Mouse (Mus musculus) olfactory bulb, adult 2 months (tissue): ENCODE data around the gene Olfr1280. TPM values are rescaled to one million over a fixed set of nuclear protein-coding genes. Genes with fewer than 3 reads are reported as not detected.
"Not testable (repeated sequence)": the region's sequence is repeated elsewhere in the genome, so short reads cannot be mapped to it uniquely, and the experiment has no call there.

Experiments used
- H3K27ac ChIP-seq: fragments of 200-500 bp; 2 replicates; pipeline ENCODE4 v1.5.1; 2012; ENCODE audit warnings: low read depth, low read length; ENCODE audit not compliant: insufficient read depth
- H3K4me1 ChIP-seq: fragments of 200-500 bp; 2 replicates; pipeline ENCODE4 v1.6.1; 2012; ENCODE audit warnings: low read length; ENCODE audit not compliant: control insufficient read depth, insufficient read depth
- H3K4me3 ChIP-seq: fragments of 200-500 bp; 2 replicates; pipeline ENCODE4 v1.5.1; 2012; ENCODE audit warnings: mild to moderate bottlenecking, low read depth, low read length, moderate library complexity; ENCODE audit not compliant: insufficient read depth
- CTCF ChIP-seq: fragments of 200-500 bp; IDR thresholded peaks from 2 replicates; pipeline ENCODE4 v1.5.1; 2012; ENCODE audit warnings: low read depth, mild to moderate bottlenecking, low read length, moderate library complexity; ENCODE audit not compliant: insufficient read depth
- POLR2A ChIP-seq: fragments of 200-500 bp; IDR thresholded peaks from 2 replicates; pipeline ENCODE4 v1.6.1; 2012; ENCODE audit warnings: mild to moderate bottlenecking, low read depth, low read length, moderate library complexity; ENCODE audit not compliant: insufficient read depth
- WGBS: fragments of 180-500 bp; shearing (Covaris S2); methylation state at CpG from one replicate; pipeline ENCODE4 v1.1.7; 2018; 5-methylcytosine and 5-hydroxymethylcytosine counted together
- polyA plus RNA-seq: library from polyadenylated mRNA; stranded (reverse); fragments of >200 nt; gene quantifications from 2 replicates; pipeline ENCODE4 v1.2.4, GENCODE M21; 2012; ENCODE audit warnings: low replicate concordance; ENCODE audit not compliant: missing spikeins, insufficient read depth, insufficient read length

The Olfr1280 gene
- not detected in 2 replicates for polyA plus RNA-seq

- no peak for TF ChIP-seq CTCF
- TF ChIP-seq POLR2A = no peak
- Histone ChIP-seq H3K4me3 (no peak within 1 kb of the TSS), H3K4me1 (no peaks in the 10 kb centered on the region), H3K27ac (no peak within 1 kb of the TSS)
Observed at GRCm38 (mm10) chr2:111313717-111314116, at the start of gene Olfr1280. Gene Olfr1280, plus strand, starts transcription at chr2:111314017.

DNA sequence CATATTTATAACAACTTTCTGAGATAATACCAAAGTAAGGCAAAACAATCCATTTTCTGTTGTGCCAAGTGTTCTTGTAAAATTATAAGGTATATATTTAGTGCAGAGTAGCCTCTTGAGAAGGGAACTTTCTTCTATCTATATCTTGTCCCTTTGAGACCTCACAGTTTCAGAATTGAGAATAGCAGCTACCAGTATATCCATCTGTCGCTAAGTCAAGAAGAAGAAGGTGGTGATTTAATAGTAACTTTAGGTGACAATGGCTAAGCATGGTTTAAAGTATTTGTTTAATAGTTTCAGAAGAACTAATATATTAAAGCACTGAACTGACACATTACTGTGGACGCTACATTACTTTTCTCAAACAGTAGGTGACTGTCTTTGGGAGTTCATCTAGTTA is 39.8 kb upstream of the Olfr1280 start, which contains the start of gene Olfr1277:
Gene Olfr1277 (minus strand): TSS at position 101 of the 400 bp plus-strand sequence.
- H3K4me1 ChIP-seq = no peaks in the 10 kb centered on the region
- WGBS = 72% methylated on average over 2 of the region's 2 CpGs
- no peak within 1 kb of the TSS for H3K4me3 ChIP-seq
- no peak within 1 kb of the TSS for H3K27ac ChIP-seq
- TF ChIP-seq POLR2A (no peak), CTCF (no peak)

DNA sequence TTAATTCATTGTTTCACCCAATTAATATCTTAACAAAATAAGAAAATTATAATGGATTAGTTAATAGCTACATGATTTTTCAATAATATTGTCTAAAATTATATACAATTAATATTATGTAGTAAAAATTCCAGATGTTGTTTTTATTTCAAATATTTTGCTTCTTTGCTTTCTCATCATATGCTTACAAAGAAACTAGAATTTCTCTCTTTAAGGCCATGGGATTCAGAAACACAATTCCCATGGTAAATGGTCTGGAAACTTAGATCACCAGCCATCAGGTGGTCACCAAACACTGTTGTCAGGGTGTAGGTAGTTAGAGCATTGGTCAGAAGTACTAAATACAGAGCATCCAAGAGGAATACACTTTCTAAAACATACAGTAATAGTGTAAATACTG is 24.0 kb upstream of the Olfr1280 start, which contains the start of gene Olfr1278:
Gene Olfr1278 (plus strand): TSS at position 301 of the 400 bp plus-strand sequence.
- no peak within 1 kb of the TSS for H3K27ac ChIP-seq
- no peak within 1 kb of the TSS for H3K4me3 ChIP-seq
- no peaks in the 10 kb centered on the region for H3K4me1 ChIP-seq
- TF ChIP-seq CTCF = no peak
- no peak for TF ChIP-seq POLR2A

DNA sequence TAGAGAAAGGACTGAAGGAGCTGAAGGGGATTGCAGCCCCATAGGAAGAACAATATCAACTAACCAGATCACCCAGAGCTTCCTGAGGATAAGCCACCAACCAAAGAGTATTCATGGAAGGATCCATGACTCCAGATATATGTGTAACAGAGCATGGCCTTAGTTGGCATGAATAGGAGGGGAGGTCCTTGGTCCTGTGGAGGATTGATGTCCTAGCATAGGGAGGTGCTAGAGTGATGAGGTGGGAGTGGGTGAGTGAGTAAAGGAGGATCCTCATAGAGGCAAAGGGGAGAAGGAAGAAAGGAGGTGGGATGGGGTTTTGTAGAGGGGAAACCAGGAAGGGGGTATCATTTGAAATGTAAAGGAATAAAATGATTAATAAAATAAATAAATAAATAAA is 15.3 kb upstream of the Olfr1280 start:
- no peak overlapping the region for H3K4me3 ChIP-seq
- H3K4me1 ChIP-seq = no peaks in the 10 kb centered on the region
- H3K27ac ChIP-seq = no peak overlapping the region
- no peak for TF ChIP-seq POLR2A
- no peak for TF ChIP-seq CTCF

- no peak within 1 kb of the TSS for H3K4me3 ChIP-seq
Observed at GRCm38 (mm10) chr2:111300374-111300773, 13.4 kb upstream of the Olfr1280 start, which contains the start of gene Olfr1279. Gene Olfr1279, plus strand, starts transcription at chr2:111300635.

DNA sequence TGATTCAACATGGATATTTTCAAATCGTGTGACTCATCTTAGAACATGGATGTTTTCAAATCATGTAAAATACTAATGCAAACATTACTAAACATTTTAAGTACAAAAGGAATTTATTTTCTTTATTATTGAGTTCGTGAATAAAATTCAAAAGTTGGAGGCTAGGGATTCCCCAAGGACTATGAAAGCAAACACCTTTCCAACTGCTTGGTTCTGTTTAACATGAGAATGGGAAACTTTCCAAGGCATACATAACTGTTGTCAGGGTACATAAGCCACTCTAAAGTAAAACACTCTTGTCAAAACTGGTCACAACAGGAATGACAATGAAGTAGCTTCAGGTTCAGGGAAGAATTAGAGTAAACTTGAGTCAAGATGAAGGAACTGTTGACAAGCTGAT is 12.4 kb downstream of the Olfr1280 start, which contains the start of gene Olfr1281:
Gene Olfr1281 (plus strand): TSS at position 301 of the 400 bp plus-strand sequence.
- Histone ChIP-seq H3K27ac (no peak within 1 kb of the TSS), H3K4me1 (no peaks in the 10 kb centered on the region), H3K4me3 (no peak within 1 kb of the TSS)
- no peak for TF ChIP-seq CTCF
- no peak for TF ChIP-seq POLR2A
- WGBS = 73% methylated on average over 2 of the region's 2 CpGs

More at GRCm38 (mm10) chr2:111300374-111300773, 13.4 kb upstream of the Olfr1280 start, which contains the start of gene Olfr1279:
- Histone ChIP-seq H3K4me1 (no peaks in the 10 kb centered on the region), H3K27ac (no peak within 1 kb of the TSS)
- TF ChIP-seq POLR2A (no peak), CTCF (no peak)

GRCm38 (mm10) chr2:111333721-111334120 is 19.9 kb downstream of the Olfr1280 start:
- not testable (repeated sequence) for H3K4me3 ChIP-seq, H3K27ac ChIP-seq, H3K4me1 ChIP-seq
- 87% methylated on average over 5 of the region's 5 CpGs for WGBS

GRCm38 (mm10) chr2:111335976-111336375 is 22.2 kb downstream of the Olfr1280 start, which contains the start of gene Olfr1282:
Gene Olfr1282, minus strand, starts transcription at chr2:111336076.
- TF ChIP-seq POLR2A (no peak), CTCF (no peak)
- Histone ChIP-seq H3K4me3 (no peak within 1 kb of the TSS), H3K27ac (no peak within 1 kb of the TSS), H3K4me1 (no peaks in the 10 kb centered on the region)
- 68% methylated on average over 2 of the region's 2 CpGs for WGBS

GRCm38 (mm10) chr2:111366490-111366889 is 52.7 kb downstream of the Olfr1280 start, which contains the start of gene Olfr1283:
Gene Olfr1283, plus strand, starts transcription at chr2:111366790.
- Histone ChIP-seq H3K4me3 (no peak within 1 kb of the TSS), H3K4me1 (no peaks in the 10 kb centered on the region), H3K27ac (no peak within 1 kb of the TSS)
- 77% methylated on average over 2 of the region's 2 CpGs for WGBS
- no peak for TF ChIP-seq POLR2A
- no peak for TF ChIP-seq CTCF

DNA sequence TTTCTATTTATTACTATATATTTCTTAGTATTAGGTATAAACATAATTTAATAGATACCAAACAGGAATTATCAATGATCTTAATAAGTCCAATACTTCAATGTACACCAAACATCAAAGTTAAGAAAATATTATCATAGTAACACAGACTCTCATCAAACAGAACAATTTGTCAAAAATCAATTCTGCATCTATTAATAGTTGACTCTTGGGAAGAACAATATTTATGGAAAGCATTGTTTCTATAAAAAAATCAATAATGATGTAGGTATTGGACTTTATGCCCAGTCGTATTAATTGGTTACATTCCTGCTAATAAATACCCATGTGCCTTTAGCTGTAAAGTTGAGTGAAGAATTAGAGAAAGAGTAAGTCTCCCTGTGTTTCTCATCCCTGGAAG is 61.4 kb downstream of the Olfr1280 start, which contains the start of gene Olfr1284:
Gene Olfr1284 (plus strand): TSS at position 301 of the 400 bp plus-strand sequence.
- Histone ChIP-seq H3K4me1 (no peaks in the 10 kb centered on the region), H3K27ac (no peak within 1 kb of the TSS), H3K4me3 (no peak within 1 kb of the TSS)
- 96% methylated on average over 1 of the region's 1 CpGs for WGBS
- no peak for TF ChIP-seq POLR2A
- TF ChIP-seq CTCF = no peak

Other genes starting within 250 kb of the Olfr1280 start
- gene Gm13941, start 208.0 kb upstream of the Olfr1280 start, polyA plus RNA-seq = not detected in 2 replicates
- not detected in 2 replicates for gene Gm15130, start 161.1 kb upstream of the Olfr1280 start, polyA plus RNA-seq
- not detected in 2 replicates for gene 4930430A15Rik, start 84.4 kb upstream of the Olfr1280 start, polyA plus RNA-seq
- not detected in 2 replicates for gene Olfr1275, start 78.7 kb upstream of the Olfr1280 start, polyA plus RNA-seq
- not detected in 2 replicates for gene Olfr1276, start 59.5 kb upstream of the Olfr1280 start, polyA plus RNA-seq
- gene Olfr1277, start 39.9 kb upstream of the Olfr1280 start, polyA plus RNA-seq = not detected in 2 replicates
- gene Olfr1278, start 23.9 kb upstream of the Olfr1280 start, polyA plus RNA-seq = not detected in 2 replicates
- gene Olfr1279, start 13.4 kb upstream of the Olfr1280 start, polyA plus RNA-seq = not detected in 2 replicates
- not detected in 2 replicates for gene Olfr1281, start 12.5 kb downstream of the Olfr1280 start, polyA plus RNA-seq
- gene Olfr1282, start 22.1 kb downstream of the Olfr1280 start, polyA plus RNA-seq = not detected in 2 replicates
- not detected in 2 replicates for gene Olfr1283, start 52.8 kb downstream of the Olfr1280 start, polyA plus RNA-seq
- not detected in 2 replicates for gene Olfr1284, start 61.5 kb downstream of the Olfr1280 start, polyA plus RNA-seq
- gene Olfr1286, start 109.1 kb downstream of the Olfr1280 start, polyA plus RNA-seq = not detected in 2 replicates
- gene Olfr1287, start 135.1 kb downstream of the Olfr1280 start, polyA plus RNA-seq = not detected in 2 replicates
- gene Olfr1288, start 160.1 kb downstream of the Olfr1280 start, polyA plus RNA-seq = not detected in 2 replicates
- gene Olfr1289, start 166.8 kb downstream of the Olfr1280 start, polyA plus RNA-seq = not detected in 2 replicates
- not detected in 2 replicates for gene Olfr1290, start 179.8 kb downstream of the Olfr1280 start, polyA plus RNA-seq
- not detected in 2 replicates for gene Olfr1291-ps1, start 183.2 kb downstream of the Olfr1280 start, polyA plus RNA-seq
- not detected in 2 replicates for gene Olfr1293-ps, start 211.2 kb downstream of the Olfr1280 start, polyA plus RNA-seq
- not detected in 2 replicates for gene Olfr1294, start 226.3 kb downstream of the Olfr1280 start, polyA plus RNA-seq